8 mouse cellular contexts compared by ENCODE assay signal in genomic region chr16:4629950-4630349, GRCm38 (mm10). TPM values are rescaled to one million over a fixed set of nuclear protein-coding genes. Genes with fewer than 3 reads are reported as not detected.
DNase-seq lines count a peak whose midpoint lies in the region; ATAC-seq and TF ChIP-seq lines count a peak whose summit lies in the region.

No protein-coding gene starts in this region.

- H3K36me3 ChIP-seq in C2C12 (ENCODE audit: control insufficient read depth, insufficient read depth), result no peaks in the 10 kb centered on the region
- no peaks in the 10 kb centered on the region for H3K36me3 ChIP-seq in heart, embryonic 15.5 days
- peaks cover 72% of the 10 kb centered on the region for H3K36me3 ChIP-seq in liver, postnatal 0 days (replicated peaks; ENCODE audit: insufficient read depth, low read length)

- 0 out of 2 replicates have a peak, but pooled peaks have one; percentile 20 for ATAC-seq in heart, embryonic 15.5 days (replicated peaks; ENCODE audit: insufficient number of reproducible peaks, insufficient read depth, low FRiP score, low read depth)
- ATAC-seq in liver, postnatal 0 days, result peak; percentile 71

- TF ChIP-seq EP300 in liver, postnatal 0 days (IDR thresholded peaks at IDR 0.05; ENCODE audit: low read depth), result no peak

- no peaks in the 10 kb centered on the region for H3K79me3 ChIP-seq in C2C12 (ENCODE audit: low read depth)

- no peak overlapping the region for H3K9ac ChIP-seq in heart, embryonic 15.5 days
- H3K9ac ChIP-seq in liver, postnatal 0 days (replicated peaks), result no peak overlapping the region

- no peaks in the 10 kb centered on the region for H3K79me2 ChIP-seq in C2C12 (ENCODE audit: control insufficient read depth, insufficient read depth)

- no peaks in the 10 kb centered on the region for H3K9me3 ChIP-seq in heart, embryonic 15.5 days (replicated peaks)
- no peaks in the 10 kb centered on the region for H3K9me3 ChIP-seq in liver, postnatal 0 days (ENCODE audit: low read length)

- H3K4me1 ChIP-seq in heart, embryonic 15.5 days (replicated peaks), result peaks cover 19% of the 10 kb centered on the region
- H3K4me1 ChIP-seq in liver, postnatal 0 days (ENCODE audit: insufficient read depth), result no peaks in the 10 kb centered on the region; the same call in 1 of the 2 replicates

- TF ChIP-seq CTCF in C2C12 (IDR thresholded peaks at IDR 0.05; ENCODE audit: control insufficient read depth, insufficient read depth, insufficient read length), result peak; percentile 96
- TF ChIP-seq CTCF in liver, postnatal 0 days (IDR thresholded peaks at IDR 0.05; ENCODE audit: low read depth), result peak; percentile 98

- WGBS in heart, embryonic 15.5 days, result 18% methylated on average over 6 of the region's 6 CpGs
- 29% methylated on average over 6 of the region's 6 CpGs for WGBS in liver, postnatal 0 days (ENCODE audit: insufficient replicate concordance)

- peak; percentile 62 for DNase-seq in adrenal gland, adult 8-10 months
- DNase-seq in embryo, embryonic 9.5 days (ENCODE audit: extremely low spot score), result peak; percentile 81
- DNase-seq in kidney, postnatal 10 days, result peak; percentile 92
- peak; percentile 88 for DNase-seq in liver, postnatal 0 days
- peak; percentile 84 for DNase-seq in ovary, postnatal 10 days (ENCODE audit: low spot score)
- DNase-seq in thymus, postnatal 14 days, result peak; percentile 87

- H3K27me3 ChIP-seq in C2C12 (ENCODE audit: control insufficient read depth, insufficient read depth, insufficient read length), result no peaks in the 10 kb centered on the region
- H3K27me3 ChIP-seq in heart, embryonic 15.5 days, result no peaks in the 10 kb centered on the region
- H3K27me3 ChIP-seq in liver, postnatal 0 days (ENCODE audit: insufficient read depth, low read length), result no peaks in the 10 kb centered on the region

- H3K27ac ChIP-seq in heart, embryonic 15.5 days, result no peak overlapping the region
- H3K27ac ChIP-seq in liver, postnatal 0 days (ENCODE audit: low read depth), result no peak overlapping the region

- no peak overlapping the region for H3ac ChIP-seq in C2C12 (ENCODE audit: control insufficient read depth, insufficient read length, low read depth)

- H3K4me3 ChIP-seq in C2C12 (ENCODE audit: insufficient read depth, poor library complexity, severe bottlenecking), result no peak overlapping the region
- H3K4me3 ChIP-seq in heart, embryonic 15.5 days, result no peak overlapping the region
- no peak overlapping the region for H3K4me3 ChIP-seq in liver, postnatal 0 days (ENCODE audit: low read depth, low read length)

- H3K4me2 ChIP-seq in heart, embryonic 15.5 days, result no peak overlapping the region
- H3K4me2 ChIP-seq in liver, postnatal 0 days (ENCODE audit: low read depth, low read length), result no peak overlapping the region

TF ChIP-seq in C2C12, 6 proteins besides CTCF, POLR2A, EP300 and RAD21:
- no peak for TF ChIP-seq MYOG (IDR thresholded peaks at IDR 0.05; ENCODE audit: control insufficient read depth, extremely low read depth, insufficient read length)
- TF ChIP-seq CEBPB (IDR thresholded peaks at IDR 0.05; ENCODE audit: low read depth), result no peak
- no peak for TF ChIP-seq MYOD1 (IDR thresholded peaks at IDR 0.05; ENCODE audit: control insufficient read depth, insufficient read length, low read depth)
- TF ChIP-seq MAX (IDR thresholded peaks at IDR 0.05), result no peak
- TF ChIP-seq USF1 (IDR thresholded peaks at IDR 0.05; ENCODE audit: low read depth), result no peak
- TF ChIP-seq FOSL1 (IDR thresholded peaks at IDR 0.05; ENCODE audit: insufficient read depth, low read length, poor library complexity, severe bottlenecking), result no peak

RNA-seq across cellular contexts. Expression of gene Pam16, which starts 5.2 kb away (rescaled TPM):
- polyA plus RNA-seq in C2C12 (2012; fragmentation: generic; extraction: Trizol), result 94.8 TPM
- total RNA-seq in adrenal gland, adult 8-10 months (2022), result 100 to 1,000 TPM in 2 of 4 experiments, 10 to 100 TPM in 2; 81.7 to 124 (median 102) TPM
- 118 and 125 TPM in 2 replicates for polyA plus RNA-seq in heart, embryonic 15.5 days (2015; fragmentation: Nextera tagmentation; extraction: Ambion mirVana)
- 59.7 and 66.3 TPM in 2 replicates for polyA plus RNA-seq in liver, postnatal 0 days (2015; fragmentation: Nextera tagmentation; extraction: Ambion mirVana)

RNA-seq across cellular contexts. Expression of gene Vasn, which starts 9.8 kb away (rescaled TPM):
- 49.6 TPM for polyA plus RNA-seq in C2C12 (2012; fragmentation: generic; extraction: Trizol)
- 10 to 100 TPM; 10.1 to 16.9 (median 11.1) TPM for total RNA-seq in adrenal gland, adult 8-10 months (2022)
- polyA plus RNA-seq in heart, embryonic 15.5 days (2015; fragmentation: Nextera tagmentation; extraction: Ambion mirVana), result 14.7 and 20.7 TPM in 2 replicates
- 1.6 and 1.9 TPM in 2 replicates for polyA plus RNA-seq in liver, postnatal 0 days (2015; fragmentation: Nextera tagmentation; extraction: Ambion mirVana)

RNA-seq across cellular contexts. Expression of gene Dnaja3, which starts 9.8 kb away (rescaled TPM):
- polyA plus RNA-seq in C2C12 (2012; fragmentation: generic; extraction: Trizol), result 33.0 TPM
- total RNA-seq in adrenal gland, adult 8-10 months (2022), result 100 to 1,000 TPM; 107 to 132 (median 117) TPM
- 78.3 and 79.6 TPM in 2 replicates for polyA plus RNA-seq in heart, embryonic 15.5 days (2015; fragmentation: Nextera tagmentation; extraction: Ambion mirVana)
- polyA plus RNA-seq in liver, postnatal 0 days (2015; fragmentation: Nextera tagmentation; extraction: Ambion mirVana), result 66.0 and 70.5 TPM in 2 replicates

RNA-seq across cellular contexts. Expression of gene Glis2, which starts 35.4 kb away (rescaled TPM):
- polyA plus RNA-seq in C2C12 (2012; fragmentation: generic; extraction: Trizol), result 23.6 TPM
- 10 to 100 TPM; 14.6 to 28.9 (median 23.8) TPM for total RNA-seq in adrenal gland, adult 8-10 months (2022)
- polyA plus RNA-seq in heart, embryonic 15.5 days (2015; fragmentation: Nextera tagmentation; extraction: Ambion mirVana), result 17.7 and 17.9 TPM in 2 replicates
- 1.7 and 1.9 TPM in 2 replicates for polyA plus RNA-seq in liver, postnatal 0 days (2015; fragmentation: Nextera tagmentation; extraction: Ambion mirVana)

RNA-seq across cellular contexts. Expression of gene Coro7, which starts 49.6 kb away (rescaled TPM):
- polyA plus RNA-seq in C2C12 (2012; fragmentation: generic; extraction: Trizol), result 6.0 TPM
- 10 to 100 TPM; 23.1 to 41.9 (median 36.7) TPM for total RNA-seq in adrenal gland, adult 8-10 months (2022)
- 11.2 and 15.8 TPM in 2 replicates for polyA plus RNA-seq in heart, embryonic 15.5 days (2015; fragmentation: Nextera tagmentation; extraction: Ambion mirVana)
- polyA plus RNA-seq in liver, postnatal 0 days (2015; fragmentation: Nextera tagmentation; extraction: Ambion mirVana), result 6.8 and 10.3 TPM in 2 replicates
